Mouse (Mus musculus) cerebellum, adult 9-10 months (tissue): ENCODE results near the gene Dnmt3a.

Source experiments
- DNase-seq: peaks from one replicate; pipeline ENCODE4 v3.0.0; 2022

Dnmt3a gene

DNA sequence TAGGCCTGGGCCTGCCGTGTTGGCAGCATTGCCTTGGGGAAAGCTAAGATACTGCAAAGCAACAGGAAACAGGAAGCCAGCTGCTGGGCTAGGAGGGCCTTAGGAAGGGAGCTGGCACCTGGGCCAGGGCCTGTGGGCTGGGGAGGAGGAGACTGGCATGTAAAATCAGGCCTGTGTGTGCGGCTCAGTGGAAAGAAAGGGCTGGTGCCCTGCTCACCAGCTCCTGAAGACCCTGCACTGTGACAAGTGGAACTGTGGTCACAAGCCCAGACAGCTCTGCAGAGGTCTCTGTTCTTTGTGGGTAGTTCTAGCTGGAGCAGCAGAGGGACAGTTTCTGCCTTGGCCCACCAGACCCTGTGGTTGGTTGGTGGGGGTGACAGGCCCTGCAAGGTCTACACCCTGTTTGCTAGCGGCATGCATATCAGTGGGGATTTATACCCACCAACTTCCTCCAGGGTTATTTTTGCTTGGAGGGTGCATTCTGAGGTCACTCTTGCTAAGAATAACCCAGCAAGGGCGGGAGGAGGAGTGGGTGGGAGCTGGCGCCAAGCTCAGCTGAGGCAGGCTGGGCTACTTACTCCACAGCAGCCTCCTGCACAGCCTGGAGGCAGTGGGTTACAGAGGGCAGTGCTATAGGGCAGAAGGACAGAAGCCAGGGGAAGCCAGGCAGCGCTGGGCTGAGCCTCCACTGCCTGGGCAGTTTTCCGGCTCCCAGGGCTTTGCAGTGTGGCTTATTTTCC is 50.1 kb downstream of the Dnmt3a start:
- DNase-seq: peak; percentile 75

DNA sequence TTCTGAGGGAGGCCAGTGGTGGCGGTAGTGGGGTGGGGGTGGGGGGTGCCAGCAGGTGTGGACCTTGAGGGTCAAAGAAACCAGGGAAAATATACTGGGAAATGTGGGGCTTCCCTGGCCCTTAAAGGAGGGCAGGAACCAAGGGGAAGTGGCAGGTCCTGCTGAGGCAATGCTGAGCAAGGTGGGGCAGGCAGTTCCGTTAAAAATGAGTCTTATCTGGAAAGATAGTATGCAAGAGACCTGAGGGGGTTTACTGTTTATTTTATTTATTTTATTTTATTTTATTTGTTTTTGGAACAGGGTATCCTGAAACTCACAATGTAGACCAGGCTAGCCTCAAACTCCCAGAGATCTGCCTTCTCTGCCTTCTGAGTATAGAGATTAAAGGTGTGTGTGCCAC is 50.9 kb downstream of the Dnmt3a start:
- DNase-seq: no peak

DNA sequence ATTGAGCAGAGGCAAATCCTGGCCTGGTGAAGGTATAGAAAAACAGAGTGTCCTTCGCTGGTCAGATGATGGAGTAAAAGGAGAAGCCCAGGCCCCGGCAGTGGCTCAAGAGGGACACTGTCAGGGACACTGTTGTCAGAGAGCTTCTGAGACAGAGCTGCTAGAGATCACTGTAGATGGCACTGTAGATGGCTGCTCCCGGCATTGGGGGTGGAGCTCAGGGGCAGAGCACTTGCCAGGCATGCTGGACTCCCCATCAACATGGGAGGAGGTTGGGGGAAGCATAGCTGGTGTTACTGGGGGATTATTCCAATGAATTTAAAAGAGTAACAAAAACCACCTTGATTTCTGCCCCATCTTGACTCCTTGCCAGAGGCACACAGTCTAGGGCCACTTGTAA is 51.4 kb downstream of the Dnmt3a start:
- no peak for DNase-seq

DNA sequence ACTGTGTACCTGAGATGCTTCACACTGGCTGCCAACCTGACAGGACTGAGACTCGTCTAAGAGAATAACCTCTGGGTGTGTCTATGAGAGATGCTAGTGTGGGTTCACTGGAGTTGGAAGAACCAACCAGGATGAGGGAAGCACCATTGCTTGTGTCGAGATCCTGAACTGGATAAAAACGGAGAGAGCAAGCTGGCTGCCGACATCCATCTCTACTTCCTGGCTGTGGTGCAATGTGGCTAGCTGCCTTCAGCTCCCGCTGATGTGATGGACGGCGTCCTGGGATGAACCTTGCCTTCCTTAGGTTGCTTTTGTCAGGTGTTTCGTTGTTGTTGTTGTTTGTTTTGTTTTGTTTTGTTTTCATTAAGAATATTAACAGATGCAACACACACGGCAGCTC is 52.0 kb downstream of the Dnmt3a start:
- no peak for DNase-seq

DNA sequence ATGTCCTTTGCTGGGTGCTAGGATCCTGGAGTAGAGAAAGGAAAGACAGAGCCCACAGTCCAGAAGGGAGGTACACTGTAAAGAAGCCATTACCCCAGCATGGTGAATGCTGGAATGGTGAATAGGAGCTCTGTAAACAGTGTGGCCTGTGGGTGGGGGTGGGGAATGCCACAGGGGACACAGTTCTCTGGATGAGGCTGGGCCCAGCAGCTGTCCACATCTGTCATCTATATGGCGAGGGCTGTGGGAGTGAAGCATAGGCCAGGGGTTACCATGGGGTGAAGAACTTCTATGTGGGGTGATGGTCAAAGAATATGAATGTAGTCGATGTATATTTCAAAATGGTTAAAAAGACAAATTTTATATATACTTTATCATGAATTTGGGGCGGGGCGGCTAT is 52.9 kb downstream of the Dnmt3a start:
- no peak for DNase-seq

DNA sequence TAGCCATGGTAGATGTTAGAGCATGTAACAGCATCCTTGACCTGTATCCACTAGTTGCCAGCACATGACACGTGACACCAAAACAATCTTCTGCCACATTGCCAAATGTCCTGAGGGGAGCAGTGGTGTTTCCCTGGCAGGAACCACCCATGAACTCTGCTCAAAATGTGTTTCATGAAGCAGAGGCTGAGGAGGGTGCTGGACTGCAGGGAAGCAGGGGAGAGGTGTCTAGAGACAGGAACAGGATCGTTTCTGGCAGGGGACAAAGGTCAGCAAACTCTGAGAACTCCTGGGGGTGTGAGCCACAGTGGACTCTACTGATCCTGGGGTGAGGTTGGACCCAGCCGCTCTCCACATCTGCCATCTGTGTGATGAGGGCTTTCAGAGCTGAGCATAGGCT is 53.7 kb downstream of the Dnmt3a start:
- no peak for DNase-seq

DNA sequence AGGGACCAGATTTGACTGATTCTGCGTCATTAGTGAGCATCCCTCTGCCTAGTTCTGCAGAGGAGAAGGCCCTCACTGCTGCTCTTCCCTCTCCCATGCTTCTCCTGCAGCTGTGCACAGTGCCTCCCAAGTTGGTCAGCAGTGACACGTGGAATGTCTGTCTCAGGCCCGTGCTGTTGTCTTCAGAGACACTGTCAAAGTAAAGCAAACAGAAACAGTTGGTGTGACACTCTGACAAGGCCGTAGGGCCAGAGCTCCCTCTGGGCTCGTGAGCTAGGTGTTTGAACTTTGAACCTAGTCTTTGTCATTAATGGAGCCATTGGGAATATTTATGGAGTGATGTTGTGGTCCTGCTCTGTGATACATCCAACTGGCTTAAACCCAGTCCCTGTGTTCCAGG is 54.2 kb downstream of the Dnmt3a start:
- no peak for DNase-seq

DNA sequence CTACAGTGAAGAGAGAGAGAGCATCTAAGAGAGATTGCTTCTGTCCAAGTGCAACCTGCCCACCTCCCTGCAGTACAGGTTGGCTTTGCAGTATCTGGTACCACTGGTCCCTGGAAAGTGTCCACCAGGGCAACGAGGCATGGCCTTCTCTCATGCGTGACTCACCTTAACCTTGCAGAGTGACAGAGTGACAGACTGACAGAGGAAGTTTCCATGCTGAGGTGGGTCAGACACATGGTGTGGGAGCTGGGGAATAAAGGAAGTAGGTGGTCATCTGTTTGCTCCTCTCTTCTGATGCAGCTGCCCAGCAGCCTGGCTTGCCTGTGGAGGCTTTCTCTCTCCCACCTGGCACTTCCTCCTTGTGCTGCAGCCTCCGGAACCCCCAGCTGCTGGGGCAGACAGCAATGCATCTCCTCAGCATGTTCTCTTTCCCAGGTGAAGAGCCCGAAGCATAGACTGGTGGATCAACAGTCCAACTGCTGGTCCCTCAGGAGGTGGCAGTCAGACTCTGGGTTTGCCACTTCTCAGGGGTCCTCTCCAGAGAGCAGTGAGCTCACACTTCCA is 55.9 kb downstream of the Dnmt3a start:
- no peak for DNase-seq

DNA sequence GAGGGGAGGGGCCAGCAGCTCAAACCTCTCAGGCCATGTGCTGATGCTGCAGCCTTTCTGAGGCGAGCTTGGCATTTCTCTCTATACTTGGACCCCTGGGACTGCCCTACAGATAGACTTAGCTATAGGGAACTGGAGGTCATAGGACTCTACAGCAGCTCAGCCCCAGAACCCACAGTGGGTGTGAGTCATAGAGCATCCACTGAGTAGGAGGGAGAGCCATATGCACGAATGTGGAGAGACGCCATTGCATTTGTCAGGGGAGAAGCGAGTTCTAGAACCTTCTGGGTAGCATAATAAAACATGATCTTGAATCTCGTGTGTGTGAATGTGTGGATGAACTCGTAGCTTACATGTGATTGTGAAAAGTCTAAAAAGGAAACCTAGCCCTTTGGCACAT is 56.4 kb downstream of the Dnmt3a start:
- DNase-seq: no peak

DNA sequence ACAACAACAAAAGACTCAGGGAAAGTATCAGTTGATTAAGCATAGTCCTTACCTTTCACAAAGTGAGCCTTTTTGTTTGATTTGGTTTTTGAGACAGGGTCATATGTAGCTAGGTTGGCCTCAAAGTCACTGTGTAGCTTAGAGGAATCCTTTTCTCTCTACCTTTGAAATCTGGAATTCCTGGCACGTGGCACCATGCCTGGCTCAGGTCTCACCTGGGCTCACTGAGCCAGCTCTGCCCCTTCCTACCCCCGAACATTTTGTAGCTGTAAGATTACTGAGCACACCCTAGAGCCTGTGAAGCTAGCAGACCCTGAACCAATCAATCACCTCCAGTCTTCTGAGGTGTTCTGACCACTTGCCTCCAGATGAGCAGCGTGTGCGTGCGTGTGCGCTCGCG is 58.4 kb downstream of the Dnmt3a start:
- no peak for DNase-seq

DNA sequence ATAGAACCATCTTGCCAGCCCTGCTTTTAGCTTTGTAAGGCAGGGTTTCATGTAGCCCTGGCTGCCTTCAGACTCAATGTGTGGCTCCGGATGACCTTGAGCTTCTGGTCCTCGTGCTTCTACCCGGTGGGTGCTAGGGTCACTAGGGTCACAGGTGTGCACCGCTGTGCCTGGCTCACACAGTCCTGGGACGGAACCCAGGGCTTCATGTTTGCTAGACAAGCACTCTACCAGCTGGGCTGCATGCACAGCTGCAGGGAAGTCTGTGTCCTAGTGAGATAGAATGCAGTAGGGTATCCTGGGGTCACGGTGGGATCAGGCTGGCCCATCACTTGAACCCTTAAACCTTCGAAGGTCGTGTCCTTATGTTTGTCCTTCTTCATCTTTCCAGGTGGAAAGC is 59.8 kb downstream of the Dnmt3a start:
- DNase-seq: no peak

DNA sequence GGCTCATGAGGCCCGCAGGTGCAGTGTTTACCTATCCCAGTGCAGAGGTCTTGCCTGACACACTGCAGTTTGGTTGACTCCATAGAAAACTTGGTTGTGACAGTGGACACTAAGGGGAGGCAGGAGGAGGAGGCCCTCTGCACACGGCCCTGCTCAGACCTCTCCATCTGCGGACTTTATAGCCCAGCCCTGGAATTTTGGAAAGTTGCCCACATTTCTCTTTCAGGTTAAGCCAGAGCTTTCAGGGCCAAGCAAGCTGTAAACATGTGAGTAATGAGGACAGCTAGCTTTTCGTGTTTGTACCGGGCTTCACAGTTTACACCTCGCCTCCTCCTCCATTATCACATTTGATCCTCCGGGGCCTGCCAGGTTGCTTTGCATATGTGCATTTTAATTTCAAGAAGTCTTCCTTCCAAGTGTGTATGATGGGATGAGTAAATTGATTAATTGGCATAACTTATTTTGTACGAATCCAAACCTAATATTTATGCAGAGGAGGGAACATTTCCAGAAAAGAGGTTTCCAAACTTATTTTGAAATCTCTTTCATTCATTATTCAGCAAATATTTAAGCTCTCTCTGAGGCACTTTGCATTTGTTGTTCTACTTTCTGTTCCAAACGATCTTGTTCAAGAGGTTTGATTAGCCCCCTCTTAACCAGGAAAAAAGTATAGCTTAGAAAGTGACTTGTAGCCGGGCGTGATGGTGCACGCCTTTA is 61.0 kb downstream of the Dnmt3a start:
- peak; percentile 84 for DNase-seq

DNA sequence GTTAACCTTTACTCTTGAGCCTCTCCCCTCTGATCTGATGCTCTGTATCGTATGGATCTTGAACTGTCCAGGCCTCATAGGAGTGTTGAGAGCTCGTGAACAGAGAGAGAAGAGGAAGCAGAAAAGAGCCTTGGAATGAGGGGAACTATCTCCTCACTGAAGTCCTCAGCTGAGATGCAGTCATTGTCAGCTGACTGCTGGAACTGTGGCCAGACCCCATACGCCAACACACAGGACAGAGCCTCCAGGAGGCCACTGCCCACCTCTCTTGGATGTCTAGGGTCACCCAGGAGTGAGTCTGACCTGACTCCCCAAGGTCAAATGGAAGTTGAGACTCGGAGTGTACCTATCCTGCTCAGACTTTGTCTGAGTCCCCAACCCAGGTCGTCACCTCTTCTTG is 62.3 kb downstream of the Dnmt3a start:
- no peak for DNase-seq

DNA sequence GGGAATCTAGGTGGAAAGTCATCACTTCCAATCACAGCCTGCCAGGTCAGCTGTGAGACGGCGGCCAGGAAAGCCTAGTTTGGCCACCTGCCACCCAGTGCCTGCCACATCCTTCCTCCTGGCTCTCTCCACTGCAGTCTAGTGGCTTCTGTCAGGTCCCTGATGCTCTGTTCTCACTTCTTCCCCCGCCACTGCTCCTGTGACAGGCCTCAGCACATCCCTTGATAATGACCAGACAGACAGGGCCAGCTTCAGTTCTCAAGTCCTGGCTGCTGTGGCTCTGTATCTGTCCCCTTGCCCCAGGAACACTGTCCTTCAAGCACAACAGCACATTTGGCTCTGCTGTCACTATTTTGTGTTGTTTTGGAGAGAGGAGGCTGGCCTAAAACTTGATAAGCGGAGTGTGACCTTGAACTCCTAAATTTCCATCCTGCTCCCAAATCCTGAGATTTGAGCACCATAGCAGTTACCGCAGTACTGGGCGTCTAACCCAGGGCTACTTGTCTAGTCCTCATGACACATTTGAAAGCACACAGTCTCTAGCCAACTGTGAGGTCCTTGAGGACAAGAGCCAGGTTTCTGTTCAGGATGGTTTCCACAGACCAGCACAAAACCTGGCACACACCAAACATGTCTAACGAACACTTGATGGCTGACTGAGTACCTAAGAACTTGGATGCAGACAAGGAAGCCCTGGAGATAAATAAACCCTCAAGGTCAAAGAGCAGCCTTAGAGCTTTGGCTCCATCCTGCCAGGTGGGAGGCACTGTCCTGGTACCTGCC is 63.1 kb downstream of the Dnmt3a start:
- peak; percentile 86 for DNase-seq

DNA sequence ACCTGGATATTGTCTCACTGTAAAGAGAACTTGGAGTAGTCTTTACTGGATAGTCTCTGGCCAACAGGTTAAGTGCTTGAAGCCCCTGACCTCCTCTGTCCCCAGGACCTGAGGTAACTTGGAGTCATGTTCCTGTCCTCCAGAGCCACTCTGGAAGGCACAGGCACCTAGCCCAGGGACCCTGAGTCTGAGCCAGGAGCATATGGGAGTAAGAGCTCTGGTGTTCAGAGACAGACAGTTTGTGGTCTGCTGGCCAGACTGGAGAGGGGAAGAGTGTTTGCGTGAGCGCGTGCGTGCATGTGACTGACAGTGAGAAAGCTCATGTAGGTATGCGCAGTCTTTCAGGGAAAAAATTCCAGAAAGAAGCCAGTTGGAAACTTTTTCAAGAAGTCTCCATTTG is 64.2 kb downstream of the Dnmt3a start:
- peak; percentile 71 for DNase-seq

DNA sequence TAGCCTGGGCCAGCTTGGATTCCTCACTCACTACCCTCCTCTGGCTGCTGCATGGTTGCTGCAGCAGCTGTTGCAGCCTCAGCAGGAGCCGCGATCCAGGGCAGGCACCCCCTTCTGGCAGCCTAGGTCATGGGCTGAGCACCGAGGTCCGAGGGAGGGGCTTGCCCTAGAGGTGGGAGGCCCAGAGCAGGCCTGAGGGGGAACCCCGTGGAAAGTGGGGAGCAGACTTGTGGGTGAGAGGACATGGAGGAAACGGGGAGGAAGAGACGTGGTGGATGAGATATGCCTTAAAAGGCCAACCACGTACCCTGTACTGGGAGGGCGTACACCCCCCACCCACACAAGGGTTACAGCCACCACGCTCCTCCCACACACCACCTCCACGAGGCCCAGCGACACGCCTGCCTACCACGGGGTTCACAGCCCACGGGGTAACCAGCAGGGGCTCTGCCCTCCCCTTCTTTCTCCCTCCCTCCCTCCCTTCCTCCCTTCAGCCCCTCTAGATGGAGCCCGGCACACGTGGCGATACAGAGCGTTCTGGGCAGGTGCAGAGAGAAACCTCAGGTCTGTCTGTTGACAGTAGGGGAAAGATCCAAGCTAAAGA is 65.2 kb downstream of the Dnmt3a start:
- DNase-seq: no peak

DNA sequence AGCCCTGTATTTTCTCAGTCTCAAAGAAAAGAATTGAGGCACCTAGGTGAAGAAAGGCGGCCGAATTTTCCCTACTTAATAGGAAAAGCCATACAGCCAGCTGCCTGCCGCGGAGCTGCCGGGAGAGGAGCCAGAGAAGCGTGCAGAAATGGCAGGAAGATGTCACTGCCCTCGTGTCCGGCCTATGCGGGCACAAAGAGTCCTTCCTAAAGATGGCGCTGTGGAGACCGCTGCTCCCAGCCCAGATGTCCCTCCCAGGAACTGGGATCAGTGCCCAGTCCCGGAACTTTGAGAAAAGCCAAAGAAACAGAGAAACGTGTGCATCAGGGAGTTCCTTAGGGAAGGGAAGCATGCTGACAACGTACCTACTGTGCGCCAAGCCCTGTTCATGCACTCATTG is 65.8 kb downstream of the Dnmt3a start:
- peak; percentile 84 for DNase-seq

DNA sequence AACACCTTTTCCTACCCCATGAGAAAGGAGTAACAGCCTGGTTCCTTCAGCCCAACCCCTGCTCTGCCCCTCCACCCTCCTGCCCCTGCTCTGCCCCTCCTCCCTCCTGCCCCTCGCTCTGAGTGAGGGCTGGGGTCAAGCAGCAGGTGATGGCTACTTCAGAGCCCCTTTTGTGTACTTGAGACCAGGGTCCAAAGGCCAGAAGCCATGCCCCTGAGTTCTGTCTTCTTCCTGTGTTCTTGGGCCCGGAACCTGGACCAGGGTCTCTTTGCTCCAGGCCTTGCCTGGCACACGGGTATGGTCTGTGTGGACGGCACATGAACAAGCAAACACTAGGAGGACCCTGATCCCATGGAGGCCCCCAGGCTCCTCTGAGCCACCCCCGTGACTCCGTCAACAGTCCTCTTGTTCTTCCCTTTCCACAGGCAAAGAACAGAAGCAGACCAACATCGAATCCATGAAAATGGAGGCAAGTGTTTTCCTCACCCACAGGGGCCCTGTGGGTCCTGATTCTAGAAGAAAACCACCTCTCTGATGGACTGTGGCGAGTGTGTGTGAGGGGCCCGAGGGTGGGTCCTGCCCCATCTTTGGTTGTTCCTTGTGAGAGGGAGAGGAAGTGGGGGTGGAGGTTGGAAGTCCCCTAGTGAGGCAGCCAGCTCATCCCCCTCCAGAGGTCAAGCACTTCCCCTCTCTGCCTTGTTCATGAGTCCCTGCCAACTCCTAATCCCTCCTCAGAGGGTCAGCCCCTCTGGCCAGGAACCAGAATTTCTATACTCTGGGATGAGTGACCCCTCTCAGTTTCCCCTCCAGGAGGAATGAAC is 66.8 kb downstream of the Dnmt3a start:
- no peak for DNase-seq

DNA sequence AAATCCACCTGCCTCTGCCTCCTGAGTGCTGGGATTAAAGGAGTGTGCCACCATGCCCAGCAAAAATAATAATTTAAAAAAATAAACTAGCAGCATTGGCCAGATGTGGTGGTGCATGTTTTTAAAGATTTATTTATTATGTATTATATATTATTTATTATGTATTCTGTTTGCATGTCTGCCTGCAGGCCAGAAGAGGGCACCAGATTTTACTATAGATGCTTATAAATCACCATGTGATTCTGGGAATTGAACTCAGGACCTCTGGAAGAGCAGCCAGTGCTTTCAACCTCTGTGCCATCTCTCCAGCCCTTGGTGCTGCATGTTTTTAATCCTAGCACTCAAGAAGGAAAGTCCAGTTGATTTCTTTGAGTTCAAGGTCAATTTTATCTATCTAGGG is 69.7 kb downstream of the Dnmt3a start:
- DNase-seq: no peak

DNA sequence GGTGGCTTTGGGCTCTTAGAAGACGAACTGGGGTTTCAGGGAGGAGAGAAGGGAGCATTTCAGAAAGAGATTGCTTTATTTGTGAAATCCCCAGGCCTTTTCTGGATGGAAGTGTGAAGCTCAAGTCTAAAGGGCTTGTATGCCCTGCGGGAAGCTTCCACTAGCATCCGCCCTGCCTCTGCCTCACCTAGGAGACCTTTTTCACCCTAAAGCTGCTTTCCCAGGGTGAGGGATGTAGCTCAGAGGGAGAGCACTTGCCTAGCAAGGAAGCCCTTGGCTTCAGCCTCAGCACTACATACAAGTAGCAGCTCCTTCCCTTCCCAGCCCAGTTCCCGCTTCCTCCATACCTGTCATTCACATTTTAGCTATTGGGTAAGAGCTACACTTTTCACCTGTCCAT is 71.6 kb downstream of the Dnmt3a start:
- DNase-seq: no peak

DNA sequence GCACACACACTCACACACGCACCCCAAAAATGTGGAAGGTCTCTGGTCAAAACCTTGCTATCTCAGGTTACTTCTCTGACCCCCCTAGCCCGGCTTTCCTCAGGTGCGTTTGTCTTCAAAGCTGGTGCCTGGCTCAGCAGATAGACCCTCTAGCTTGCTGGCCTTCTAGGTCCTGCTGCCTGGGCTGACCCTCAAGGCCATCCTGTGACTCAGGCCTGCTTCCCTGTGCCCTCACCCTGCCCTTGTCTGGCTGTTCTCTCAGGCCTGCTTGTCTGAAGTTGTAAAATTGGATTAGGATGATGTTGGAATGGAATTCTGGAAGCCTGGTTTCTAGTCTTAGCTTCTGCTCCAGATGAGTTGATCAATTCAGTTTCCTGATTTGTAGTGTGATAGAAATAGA is 75.7 kb downstream of the Dnmt3a start:
- DNase-seq: no peak

DNA sequence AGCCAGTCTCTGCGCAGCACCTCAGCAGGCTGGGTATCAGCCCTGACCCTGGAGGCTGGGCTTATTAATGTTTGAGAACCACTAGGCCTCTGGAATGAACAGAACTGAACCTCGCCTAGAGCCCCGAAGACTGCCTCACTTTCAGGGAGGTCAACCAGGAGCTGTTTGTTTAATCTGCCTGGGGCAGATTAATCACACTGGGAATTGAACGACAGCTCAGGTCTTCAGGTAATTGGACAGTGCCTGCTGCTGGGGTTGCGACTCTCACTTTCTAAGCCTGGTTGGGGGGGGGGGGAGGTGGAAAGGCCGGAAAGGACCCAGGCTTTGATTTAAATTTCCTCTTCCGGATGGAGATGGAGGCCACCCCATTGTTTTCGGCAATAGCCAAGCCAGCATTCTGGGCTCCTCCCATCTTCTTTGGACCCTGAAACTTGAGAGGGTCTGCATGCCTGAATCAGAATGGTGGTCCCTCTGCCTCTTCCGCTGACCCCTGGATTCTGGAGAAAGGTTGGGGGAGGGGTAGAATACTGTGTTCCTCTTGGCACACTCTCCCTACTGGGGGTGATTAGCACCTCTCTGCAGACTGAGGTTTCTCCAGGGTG is 79.2 kb downstream of the Dnmt3a start:
- DNase-seq: no peak
